Mouse (Mus musculus): Measurements from ENCODE around the gene Zfp113. TPM values are rescaled to one million over a fixed set of nuclear protein-coding genes. Genes with fewer than 3 reads are reported as not detected.

The Zfp113 gene
- polyA plus RNA-seq (2015; fragmentation: Nextera tagmentation; extraction: Ambion mirVana) = 9.4 and 12.4 TPM in 2 replicates

DNA sequence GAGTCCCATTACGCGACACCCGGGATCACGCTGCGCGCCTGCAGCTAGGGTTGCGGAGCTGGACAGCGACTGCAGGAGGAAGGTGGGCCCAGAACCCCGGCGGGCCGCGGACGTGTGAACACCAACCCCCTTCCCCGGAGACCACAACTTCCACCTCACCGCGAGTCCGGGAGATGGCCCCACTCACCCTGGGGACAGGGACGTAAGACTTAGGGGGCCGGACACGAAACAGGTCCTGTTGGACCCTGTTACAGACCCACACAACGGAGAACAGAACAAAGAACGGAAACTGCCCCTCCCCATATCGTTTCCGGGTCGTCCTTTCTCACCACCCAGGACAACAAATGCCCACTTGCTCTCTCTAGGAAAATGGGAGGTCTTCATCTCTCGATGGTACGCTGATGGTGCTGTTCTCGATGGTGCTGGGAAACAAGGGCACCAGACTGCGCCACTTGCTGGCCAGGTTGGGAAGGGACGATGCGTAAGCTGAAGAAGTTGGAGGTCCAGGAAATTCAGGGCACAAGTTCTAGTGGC, at the start of gene Zfp113:
Gene Zfp113 (minus strand): TSS at position 302 of the 534 bp plus-strand sequence.

DNA sequence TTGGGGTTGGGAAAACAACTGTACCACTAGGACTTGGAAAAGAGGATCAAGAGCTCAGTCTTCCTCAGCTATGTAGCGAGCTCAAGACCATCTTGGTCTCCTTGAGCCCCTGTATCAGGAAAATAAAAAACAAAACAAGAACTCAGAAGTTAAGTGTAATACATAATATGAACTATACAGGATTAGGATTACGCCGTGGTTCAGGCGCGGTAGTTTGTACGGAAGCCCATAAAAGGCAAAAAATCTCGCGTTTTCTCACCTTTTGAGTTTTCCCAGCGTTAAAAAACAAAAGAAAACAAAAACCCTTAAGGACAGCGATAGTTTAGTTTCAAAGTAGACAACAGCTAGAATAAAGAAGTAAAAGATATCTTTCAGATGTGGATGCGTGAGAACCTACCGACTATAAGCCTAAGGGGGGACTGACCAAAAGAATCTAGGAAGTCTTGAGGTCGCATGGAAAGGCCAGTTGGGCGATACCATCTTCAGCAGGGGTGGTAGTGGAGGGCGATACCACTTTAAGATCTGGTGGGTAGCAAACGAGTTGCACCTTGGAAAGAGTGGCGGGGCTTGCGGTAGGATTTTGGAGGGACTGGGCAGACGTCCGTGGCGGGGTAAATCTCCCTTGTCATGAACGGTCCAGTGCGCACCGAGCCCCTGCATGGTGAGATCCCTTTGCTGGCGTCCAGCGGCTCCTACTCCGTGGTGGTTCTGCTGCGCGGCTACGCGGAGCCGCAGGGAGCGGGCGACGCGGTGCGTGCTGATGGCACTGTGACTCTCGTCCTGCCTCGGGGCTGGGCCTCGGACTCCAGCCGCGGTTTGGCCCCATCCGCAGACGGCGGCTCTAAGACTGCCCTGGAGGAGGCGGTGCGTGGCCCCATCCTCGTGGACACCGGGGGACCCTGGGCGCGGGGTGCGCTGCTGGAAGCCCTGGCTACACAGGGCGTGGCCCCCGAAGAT, 38.5 kb upstream of the Zfp113 start, which contains the start of gene Mblac1:
Gene Mblac1 (plus strand): TSS at position 544 of the 957 bp plus-strand sequence.

DNA sequence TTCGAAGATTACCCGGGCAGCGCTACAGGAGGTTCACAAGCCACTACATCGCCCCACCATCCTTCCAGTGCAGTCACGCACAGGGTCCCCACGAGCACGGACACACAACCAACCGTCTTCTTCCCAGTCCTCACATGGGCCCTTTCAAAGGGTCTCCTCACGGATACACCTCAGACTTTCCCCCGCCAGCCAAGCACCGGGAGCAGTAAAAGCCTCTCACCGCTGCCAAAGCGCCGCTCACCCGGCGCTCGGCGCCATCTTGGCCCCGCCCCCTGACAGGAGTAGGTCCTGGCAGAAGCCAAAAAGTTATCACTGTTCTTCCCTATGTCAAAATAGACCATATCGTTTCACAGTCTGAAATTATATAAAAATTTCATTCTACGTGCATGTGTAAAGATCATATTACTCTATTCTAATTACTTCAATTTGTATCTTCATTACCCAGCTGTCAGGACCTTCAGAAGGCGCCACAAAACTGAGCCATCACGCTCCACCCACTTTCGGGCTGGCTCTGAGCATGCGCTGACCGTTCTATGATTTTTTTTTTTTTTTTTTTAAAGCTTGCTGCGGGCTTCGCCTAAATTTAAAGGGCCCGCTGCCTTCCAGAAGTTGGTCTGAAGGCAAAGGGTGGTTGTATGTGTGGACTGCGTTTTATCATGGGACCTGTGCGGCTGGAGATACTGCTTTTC, 31.6 kb upstream of the Zfp113 start, which contains the start of the genes Taf6 and Cnpy4:
Gene Taf6 (minus strand): TSS at position 502 of the 689 bp plus-strand sequence.
Gene Cnpy4 (plus strand): TSS at position 536 of the 689 bp plus-strand sequence.

DNA sequence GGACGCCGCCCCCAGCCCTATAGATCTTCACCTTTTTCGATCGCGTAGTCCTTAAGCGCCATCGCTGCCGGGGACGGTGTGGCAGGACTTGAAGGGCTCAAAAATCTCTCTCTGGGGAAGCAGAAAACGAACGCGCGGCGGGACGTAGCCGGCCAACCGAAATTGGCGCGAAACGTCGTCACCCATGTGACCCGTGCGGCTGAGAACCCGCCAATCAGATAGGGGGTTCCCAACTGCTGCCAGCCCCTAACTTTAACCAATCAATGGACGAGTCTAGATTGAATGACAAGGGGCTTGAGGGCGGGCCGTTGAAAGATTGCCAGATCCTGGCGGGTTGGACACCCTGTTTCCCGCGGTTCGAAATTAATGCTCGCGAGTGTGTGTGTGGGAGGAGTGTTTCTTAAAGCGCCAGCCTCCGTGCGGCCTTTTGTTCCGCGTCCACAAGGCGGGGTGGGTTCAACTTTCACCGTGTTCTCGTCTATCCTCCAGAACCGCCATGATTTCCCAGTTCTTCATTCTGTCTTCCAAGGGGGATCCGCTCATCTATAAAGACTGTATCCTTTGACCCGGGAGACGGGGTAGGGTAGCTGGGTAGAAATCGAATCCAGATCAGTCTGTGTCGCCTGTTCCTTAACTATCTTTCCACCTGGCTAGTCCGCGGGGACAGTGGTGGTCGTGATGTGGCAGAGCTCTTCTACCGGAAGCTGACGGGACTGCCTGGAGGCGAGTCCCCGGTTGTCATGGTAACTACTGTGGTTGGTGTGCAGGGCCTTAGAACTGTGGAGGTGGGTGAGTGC, 16.3 kb upstream of the Zfp113 start, which contains the start of the genes Ap4m1 and Mcm7:
Gene Ap4m1 (plus strand): TSS at position 308 of the 797 bp plus-strand sequence.
Gene Mcm7 (minus strand): TSS at position 728 of the 797 bp plus-strand sequence.

DNA sequence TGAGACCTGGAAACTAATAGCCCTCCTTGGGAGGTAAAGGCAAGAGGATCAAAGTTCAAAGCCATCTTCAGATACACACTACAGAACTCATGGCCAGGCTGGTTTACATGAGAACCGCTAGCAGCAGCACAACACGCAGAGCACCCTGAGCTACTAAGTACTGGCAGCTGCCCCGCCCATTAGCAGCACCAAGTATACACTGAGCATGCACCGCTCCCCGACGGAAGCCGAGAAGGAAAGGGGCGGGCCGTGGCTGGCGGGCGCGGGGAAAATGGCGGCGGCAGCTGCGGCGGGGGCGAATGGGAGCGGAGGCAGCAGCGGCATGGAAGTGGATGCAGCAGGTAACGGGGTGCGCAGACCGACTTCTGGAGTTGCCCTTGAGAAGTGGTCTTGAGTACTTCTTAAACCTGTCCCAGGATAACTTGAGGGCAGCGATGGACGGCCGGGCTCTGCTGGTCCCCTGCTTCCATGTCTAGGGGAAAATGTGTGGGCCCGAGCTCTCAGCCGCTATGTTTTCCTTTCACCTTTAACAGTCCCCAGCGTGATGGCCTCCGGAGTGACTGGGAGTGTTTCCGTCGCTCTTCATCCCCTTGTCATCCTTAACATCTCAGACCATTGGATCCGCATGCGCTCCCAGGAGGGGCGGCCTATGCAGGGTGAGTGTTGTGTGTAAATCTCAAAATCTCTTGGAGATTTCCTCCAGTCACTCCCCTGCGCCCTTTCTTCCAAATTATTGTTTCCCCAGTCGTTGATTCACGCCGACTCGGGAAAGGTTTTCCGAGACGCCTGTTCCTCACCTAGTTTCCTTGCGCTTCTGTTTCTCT, 5.5 kb upstream of the Zfp113 start, which contains the start of gene Cops6:
Gene Cops6 (plus strand): TSS at position 230 of the 824 bp plus-strand sequence.

DNA sequence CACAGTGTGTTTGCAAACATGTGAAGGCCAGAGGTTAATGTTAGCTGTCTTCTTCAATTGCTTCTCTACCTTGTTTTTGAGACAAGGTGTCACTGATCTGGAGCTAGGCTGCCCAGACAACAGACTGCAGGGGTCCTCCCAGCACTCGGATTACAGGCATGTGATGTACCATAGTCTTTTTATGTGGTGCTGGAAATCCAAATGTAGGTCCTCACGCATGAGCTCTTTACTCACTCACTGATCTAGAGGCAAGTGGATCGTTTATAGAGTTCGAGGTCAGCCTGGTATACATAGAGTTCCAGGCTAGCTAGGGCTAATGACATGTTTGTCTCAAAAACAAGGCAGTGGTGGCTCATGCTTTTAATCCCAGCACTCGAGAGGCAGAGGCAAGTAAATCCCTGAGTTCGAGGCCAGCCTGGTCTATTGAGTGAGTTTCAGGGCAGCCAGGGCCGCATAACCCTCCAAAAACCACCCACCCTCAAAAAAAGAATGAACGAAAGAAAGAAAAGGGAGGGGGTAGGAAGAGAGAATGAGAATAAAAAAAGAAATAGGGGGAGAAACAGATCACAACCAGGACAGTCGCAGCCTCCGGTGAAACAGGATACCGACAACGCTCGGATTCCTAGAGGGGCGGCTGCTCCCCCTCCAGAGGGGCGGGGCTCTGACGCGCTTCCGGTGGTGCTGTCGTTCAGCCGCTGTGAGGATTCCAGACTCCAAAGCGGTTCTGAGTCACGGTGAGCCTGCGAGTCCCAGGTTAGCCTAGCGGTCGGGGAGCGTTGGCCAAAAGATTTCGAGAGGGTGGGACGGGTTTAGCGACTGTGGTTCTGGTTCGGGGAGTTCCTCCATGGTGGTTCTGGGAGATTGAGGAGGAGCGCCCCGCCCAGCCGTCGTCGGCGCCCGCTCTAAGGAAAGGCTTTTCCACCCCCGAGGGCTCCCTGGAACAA, 39.0 kb downstream of the Zfp113 start, which contains the start of gene Zscan21:
Gene Zscan21 (plus strand): TSS at position 649 of the 944 bp plus-strand sequence.

Small RNA genes within 50 kb of the gene (microRNA-seq; reads per million reads assigned to microRNA genes)
- gene Mir106b (ENCODE audit: borderline replicate concordance, insufficient number of aligned reads) (1,510 reads per million, percentile 81 among the genes with 10 or more reads in this experiment), gene Mir25 (ENCODE audit: borderline replicate concordance, insufficient number of aligned reads) (330 reads per million, percentile 59 among the genes with 10 or more reads in this experiment), gene Mir93 (ENCODE audit: borderline replicate concordance, insufficient number of aligned reads) (1,712 reads per million, percentile 82 among the genes with 10 or more reads in this experiment)

Other genes starting within 250 kb of the Zfp113 start
- gene Cyp3a13, start 234.1 kb downstream of the Zfp113 start, polyA plus RNA-seq (2015; fragmentation: Nextera tagmentation; extraction: Ambion mirVana) = 2.0 and 2.4 TPM in 2 replicates
- 2.4 and 2.7 TPM in 2 replicates for gene Gjc3, start 192.6 kb downstream of the Zfp113 start, polyA plus RNA-seq (2015; fragmentation: Nextera tagmentation; extraction: Ambion mirVana)
- 17.9 and 28.3 TPM in 2 replicates for gene Azgp1, start 174.2 kb downstream of the Zfp113 start, polyA plus RNA-seq (2015; fragmentation: Nextera tagmentation; extraction: Ambion mirVana)
- gene Smok3a, start 134.5 kb downstream of the Zfp113 start, polyA plus RNA-seq (2015; fragmentation: Nextera tagmentation; extraction: Ambion mirVana) = not detected in 2 replicates
- not detected in 2 replicates for gene Smok3b, start 134.3 kb downstream of the Zfp113 start, polyA plus RNA-seq (2015; fragmentation: Nextera tagmentation; extraction: Ambion mirVana)
- not detected in 2 replicates for gene Smok3c, start 102.5 kb downstream of the Zfp113 start, polyA plus RNA-seq (2015; fragmentation: Nextera tagmentation; extraction: Ambion mirVana)
- 8.4 and 10.3 TPM in 2 replicates for gene Zkscan1, start 70.7 kb downstream of the Zfp113 start, polyA plus RNA-seq (2015; fragmentation: Nextera tagmentation; extraction: Ambion mirVana)
- gene Zscan21, start 38.8 kb downstream of the Zfp113 start, polyA plus RNA-seq (2015; fragmentation: Nextera tagmentation; extraction: Ambion mirVana) = 27.5 and 28.0 TPM in 2 replicates
- gene Cops6, start 5.3 kb upstream of the Zfp113 start, polyA plus RNA-seq (2015; fragmentation: Nextera tagmentation; extraction: Ambion mirVana) = 198 and 240 TPM in 2 replicates
- 9.8 and 16.1 TPM in 2 replicates for gene Ap4m1, start 16.3 kb upstream of the Zfp113 start, polyA plus RNA-seq (2015; fragmentation: Nextera tagmentation; extraction: Ambion mirVana)
- 55.5 and 71.3 TPM in 2 replicates for gene Mcm7, start 16.7 kb upstream of the Zfp113 start, polyA plus RNA-seq (2015; fragmentation: Nextera tagmentation; extraction: Ambion mirVana)
- gene Taf6, start 31.7 kb upstream of the Zfp113 start, polyA plus RNA-seq (2015; fragmentation: Nextera tagmentation; extraction: Ambion mirVana) = 35.0 and 47.4 TPM in 2 replicates
- gene Cnpy4, start 31.7 kb upstream of the Zfp113 start, polyA plus RNA-seq (2015; fragmentation: Nextera tagmentation; extraction: Ambion mirVana) = 36.8 and 39.6 TPM in 2 replicates
- 6.1 and 7.2 TPM in 2 replicates for gene Mblac1, start 38.6 kb upstream of the Zfp113 start, polyA plus RNA-seq (2015; fragmentation: Nextera tagmentation; extraction: Ambion mirVana)
- 0.22 and 0.44 TPM in 2 replicates for gene Nxpe5, start 70.2 kb upstream of the Zfp113 start, polyA plus RNA-seq (2015; fragmentation: Nextera tagmentation; extraction: Ambion mirVana)
- 145 and 181 TPM in 2 replicates for gene Lamtor4, start 99.7 kb upstream of the Zfp113 start, polyA plus RNA-seq (2015; fragmentation: Nextera tagmentation; extraction: Ambion mirVana)
- gene BC037034, start 108.3 kb upstream of the Zfp113 start, polyA plus RNA-seq (2015; fragmentation: Nextera tagmentation; extraction: Ambion mirVana) = 5.3 and 6.4 TPM in 2 replicates
- gene Gal3st4, start 117.1 kb upstream of the Zfp113 start, polyA plus RNA-seq (2015; fragmentation: Nextera tagmentation; extraction: Ambion mirVana) = 1.0 and 1.4 TPM in 2 replicates
- 0.22 and 0.28 TPM in 2 replicates for gene Gm43720, start 124.2 kb upstream of the Zfp113 start, polyA plus RNA-seq (2015; fragmentation: Nextera tagmentation; extraction: Ambion mirVana)
- gene Gpc2, start 124.3 kb upstream of the Zfp113 start, polyA plus RNA-seq (2015; fragmentation: Nextera tagmentation; extraction: Ambion mirVana) = 4.1 and 5.5 TPM in 2 replicates
- 0.80 and 1.1 TPM in 2 replicates for gene Stag3, start 124.5 kb upstream of the Zfp113 start, polyA plus RNA-seq (2015; fragmentation: Nextera tagmentation; extraction: Ambion mirVana)
- gene Pvrig, start 186.2 kb upstream of the Zfp113 start, polyA plus RNA-seq (2015; fragmentation: Nextera tagmentation; extraction: Ambion mirVana) = 0.17 and 0.57 TPM in 2 replicates

Measured in adrenal gland, postnatal 0 days (tissue).